Mouse (Mus musculus): ENCODE measurements around the gene Tmem268. TPM values are rescaled to one million over a fixed set of nuclear protein-coding genes. Genes with fewer than 3 reads are reported as not detected.

Gene Tmem268
- polyA plus RNA-seq (2012; rRNA removed) = 11.8 and 12.3 TPM in 2 replicates

GRCm38 (mm10) chr4:63558407-63559081 is at the start of gene Tmem268:
Gene Tmem268, plus strand, starts transcription at chr4:63558781.
- Histone ChIP-seq H3K4me3 (replicated peaks; ENCODE audit: insufficient read depth, low read depth, low read length) (peak within 1 kb of the TSS; percentile 66), H3K27me3 (ENCODE audit: control insufficient read depth, insufficient read depth, low read length) (no peaks in the 10 kb centered on the region), H3K27ac (ENCODE audit: insufficient read depth, low read length) (peak within 1 kb of the TSS; percentile 62; the same call in 1 of the 2 replicates), H3K4me1 (ENCODE audit: control insufficient read depth, insufficient read depth, low read length) (peaks cover 11% of the 10 kb centered on the region)
- TF ChIP-seq POLR2A (IDR thresholded peaks at IDR 0.05; ENCODE audit: borderline replicate concordance, insufficient read depth, low read length) = peak; percentile 70
- no peak for TF ChIP-seq CTCF (IDR thresholded peaks at IDR 0.05; ENCODE audit: borderline replicate concordance, insufficient read depth, low read depth, low read length)
- DNase-seq = peak; percentile 83 to 86
- under 1% methylated on average over 81 of the region's 81 CpGs for WGBS

GRCm38 (mm10) chr4:63512921-63513320 is 45.7 kb upstream of the Tmem268 start:
- WGBS = 90% methylated on average over 2 of the region's 2 CpGs
- Histone ChIP-seq H3K4me1 (ENCODE audit: control insufficient read depth, insufficient read depth, low read length) (no peaks in the 10 kb centered on the region), H3K27me3 (ENCODE audit: control insufficient read depth, insufficient read depth, low read length) (no peaks in the 10 kb centered on the region), H3K4me3 (replicated peaks; ENCODE audit: insufficient read depth, low read depth, low read length) (no peak overlapping the region), H3K27ac (ENCODE audit: insufficient read depth, low read length) (no peak overlapping the region)
- DNase-seq = no peak
- no peak for TF ChIP-seq POLR2A (IDR thresholded peaks at IDR 0.05; ENCODE audit: borderline replicate concordance, insufficient read depth, low read length)
- no peak for TF ChIP-seq CTCF (IDR thresholded peaks at IDR 0.05; ENCODE audit: borderline replicate concordance, insufficient read depth, low read depth, low read length)

GRCm38 (mm10) chr4:63514454-63514984 is 44.1 kb upstream of the Tmem268 start:
- Histone ChIP-seq H3K4me3 (replicated peaks; ENCODE audit: insufficient read depth, low read depth, low read length) (no peak overlapping the region), H3K27me3 (ENCODE audit: control insufficient read depth, insufficient read depth, low read length) (no peaks in the 10 kb centered on the region), H3K4me1 (ENCODE audit: control insufficient read depth, insufficient read depth, low read length) (no peaks in the 10 kb centered on the region), H3K27ac (ENCODE audit: insufficient read depth, low read length) (no peak overlapping the region)
- DNase-seq = no peak
- TF ChIP-seq CTCF (IDR thresholded peaks at IDR 0.05; ENCODE audit: borderline replicate concordance, insufficient read depth, low read depth, low read length) (no peak), POLR2A (IDR thresholded peaks at IDR 0.05; ENCODE audit: borderline replicate concordance, insufficient read depth, low read length) (no peak)
- 67% methylated on average over 4 of the region's 4 CpGs for WGBS

GRCm38 (mm10) chr4:63515021-63515420 is 43.6 kb upstream of the Tmem268 start:
- 81% methylated on average over 5 of the region's 5 CpGs for WGBS
- no peaks in the 10 kb centered on the region for H3K27me3 ChIP-seq (ENCODE audit: control insufficient read depth, insufficient read depth, low read length)

GRCm38 (mm10) chr4:63521813-63522419 is 36.7 kb upstream of the Tmem268 start:
- TF ChIP-seq POLR2A (IDR thresholded peaks at IDR 0.05; ENCODE audit: borderline replicate concordance, insufficient read depth, low read length) = no peak
- no peak for TF ChIP-seq CTCF (IDR thresholded peaks at IDR 0.05; ENCODE audit: borderline replicate concordance, insufficient read depth, low read depth, low read length)
- H3K4me1 ChIP-seq (ENCODE audit: control insufficient read depth, insufficient read depth, low read length) = no peaks in the 10 kb centered on the region
- H3K27me3 ChIP-seq (ENCODE audit: control insufficient read depth, insufficient read depth, low read length) = no peaks in the 10 kb centered on the region
- no peak overlapping the region for H3K4me3 ChIP-seq (replicated peaks; ENCODE audit: insufficient read depth, low read depth, low read length)
- no peak overlapping the region for H3K27ac ChIP-seq (ENCODE audit: insufficient read depth, low read length)
- WGBS = 89% methylated on average over 2 of the region's 2 CpGs
- no peak for DNase-seq

More at GRCm38 (mm10) chr4:63515021-63515420, 43.6 kb upstream of the Tmem268 start:
- DNase-seq = no peak
- no peak for TF ChIP-seq POLR2A (IDR thresholded peaks at IDR 0.05; ENCODE audit: borderline replicate concordance, insufficient read depth, low read length)
- no peak for TF ChIP-seq CTCF (IDR thresholded peaks at IDR 0.05; ENCODE audit: borderline replicate concordance, insufficient read depth, low read depth, low read length)
- Histone ChIP-seq H3K4me3 (replicated peaks; ENCODE audit: insufficient read depth, low read depth, low read length) (no peak overlapping the region), H3K27ac (ENCODE audit: insufficient read depth, low read length) (no peak overlapping the region), H3K4me1 (ENCODE audit: control insufficient read depth, insufficient read depth, low read length) (no peaks in the 10 kb centered on the region)

GRCm38 (mm10) chr4:63525514-63525913 is 33.1 kb upstream of the Tmem268 start:
- Histone ChIP-seq H3K4me3 (replicated peaks; ENCODE audit: insufficient read depth, low read depth, low read length) (no peak overlapping the region), H3K27me3 (ENCODE audit: control insufficient read depth, insufficient read depth, low read length) (no peaks in the 10 kb centered on the region), H3K27ac (ENCODE audit: insufficient read depth, low read length) (no peak overlapping the region), H3K4me1 (ENCODE audit: control insufficient read depth, insufficient read depth, low read length) (no peaks in the 10 kb centered on the region)
- TF ChIP-seq POLR2A (IDR thresholded peaks at IDR 0.05; ENCODE audit: borderline replicate concordance, insufficient read depth, low read length) (no peak), CTCF (IDR thresholded peaks at IDR 0.05; ENCODE audit: borderline replicate concordance, insufficient read depth, low read depth, low read length) (no peak)
- no peak for DNase-seq
- WGBS = 80% methylated on average over 8 of the region's 8 CpGs

- no peak for TF ChIP-seq POLR2A (IDR thresholded peaks at IDR 0.05; ENCODE audit: borderline replicate concordance, insufficient read depth, low read length)
- TF ChIP-seq CTCF (IDR thresholded peaks at IDR 0.05; ENCODE audit: borderline replicate concordance, insufficient read depth, low read depth, low read length) = no peak
- WGBS = 67% methylated on average over 6 of the region's 6 CpGs
- H3K4me1 ChIP-seq (ENCODE audit: control insufficient read depth, insufficient read depth, low read length) = no peaks in the 10 kb centered on the region
- H3K27ac ChIP-seq (ENCODE audit: insufficient read depth, low read length) = no peak overlapping the region
- H3K4me3 ChIP-seq (replicated peaks; ENCODE audit: insufficient read depth, low read depth, low read length) = no peak overlapping the region
- no peak for DNase-seq
- H3K27me3 ChIP-seq (ENCODE audit: control insufficient read depth, insufficient read depth, low read length) = no peaks in the 10 kb centered on the region
These were observed 29.6 kb upstream of the Tmem268 start for GRCm38 (mm10) chr4:63528946-63529345.

GRCm38 (mm10) chr4:63530409-63530808 is 28.2 kb upstream of the Tmem268 start:
- no peak for TF ChIP-seq POLR2A (IDR thresholded peaks at IDR 0.05; ENCODE audit: borderline replicate concordance, insufficient read depth, low read length)

More at GRCm38 (mm10) chr4:63530409-63530808, 28.2 kb upstream of the Tmem268 start:
- H3K27ac ChIP-seq (ENCODE audit: insufficient read depth, low read length) = no peak overlapping the region
- DNase-seq = no peak
- H3K4me3 ChIP-seq (replicated peaks; ENCODE audit: insufficient read depth, low read depth, low read length) = no peak overlapping the region
- 64% methylated on average over 7 of the region's 7 CpGs for WGBS
- H3K4me1 ChIP-seq (ENCODE audit: control insufficient read depth, insufficient read depth, low read length) = no peaks in the 10 kb centered on the region
- no peaks in the 10 kb centered on the region for H3K27me3 ChIP-seq (ENCODE audit: control insufficient read depth, insufficient read depth, low read length)

Measured in cerebellum, adult 2 months (tissue).